Mouse (Mus musculus): ENCODE data around the gene BC016579.

Gene BC016579

DNA sequence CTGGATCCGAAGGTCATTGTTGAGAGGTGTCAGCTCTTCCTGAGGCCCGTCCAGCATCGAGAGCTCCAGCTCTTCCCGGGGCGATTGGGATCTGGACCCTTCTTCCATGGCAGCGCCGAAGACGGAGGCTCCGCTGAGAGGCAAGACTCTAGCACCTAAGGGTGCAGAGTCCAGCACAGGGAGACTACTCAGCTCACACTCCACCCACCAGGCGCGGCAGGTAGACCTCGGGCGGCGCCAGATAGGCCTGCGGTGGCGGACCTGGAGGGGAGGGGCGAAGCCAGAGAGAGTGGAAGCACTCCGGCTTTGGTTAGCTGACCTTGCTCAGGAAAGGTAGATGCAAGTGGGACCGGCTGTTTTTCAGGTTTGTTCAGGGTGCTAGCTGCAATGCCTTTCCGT lies at the start of gene BC016579:
BC016579 (minus strand) TSS at position 135 of the 399 bp plus-strand sequence.
- DNase-seq: peak; percentile 36 to 61

DNA sequence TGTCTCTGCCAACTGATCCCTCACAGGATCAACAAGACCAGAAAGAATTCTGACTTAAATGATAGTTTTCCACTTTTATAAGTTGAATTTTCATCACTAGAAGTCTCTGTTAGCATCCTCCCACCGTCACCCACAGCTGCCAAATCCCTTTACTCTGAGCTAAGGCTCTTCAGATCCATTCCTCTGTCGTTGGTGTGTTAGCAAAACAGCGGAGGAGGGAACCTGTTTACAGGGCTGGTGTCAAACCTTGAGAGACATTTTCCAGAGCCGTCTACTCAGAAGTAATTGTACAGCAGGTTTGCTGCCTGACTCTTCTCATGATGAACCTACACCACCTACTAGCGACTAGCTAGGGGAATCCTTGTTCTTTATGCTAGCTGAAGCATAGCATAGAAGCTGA lies 45.4 kb upstream of the BC016579 start:
- DNase-seq: no peak

DNA sequence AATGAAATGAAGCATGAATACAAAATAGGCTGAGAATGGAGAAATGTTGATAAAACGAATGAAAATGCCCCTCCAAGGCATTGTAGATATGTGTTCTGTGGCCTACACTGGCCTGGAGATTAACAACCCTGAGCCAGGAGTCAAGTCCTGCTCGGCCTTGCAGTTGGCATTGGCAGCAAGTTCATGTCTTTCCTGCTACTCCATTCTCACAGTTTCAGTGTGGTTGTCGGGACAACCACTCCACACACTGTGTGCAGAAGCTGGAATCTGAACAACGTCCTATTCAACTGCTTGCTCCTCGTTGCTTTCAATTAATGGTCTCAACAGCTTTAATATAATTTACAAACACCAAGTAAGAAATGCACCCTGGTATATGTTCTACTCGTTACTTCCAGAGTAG lies 44.1 kb upstream of the BC016579 start:
- DNase-seq: no peak

DNA sequence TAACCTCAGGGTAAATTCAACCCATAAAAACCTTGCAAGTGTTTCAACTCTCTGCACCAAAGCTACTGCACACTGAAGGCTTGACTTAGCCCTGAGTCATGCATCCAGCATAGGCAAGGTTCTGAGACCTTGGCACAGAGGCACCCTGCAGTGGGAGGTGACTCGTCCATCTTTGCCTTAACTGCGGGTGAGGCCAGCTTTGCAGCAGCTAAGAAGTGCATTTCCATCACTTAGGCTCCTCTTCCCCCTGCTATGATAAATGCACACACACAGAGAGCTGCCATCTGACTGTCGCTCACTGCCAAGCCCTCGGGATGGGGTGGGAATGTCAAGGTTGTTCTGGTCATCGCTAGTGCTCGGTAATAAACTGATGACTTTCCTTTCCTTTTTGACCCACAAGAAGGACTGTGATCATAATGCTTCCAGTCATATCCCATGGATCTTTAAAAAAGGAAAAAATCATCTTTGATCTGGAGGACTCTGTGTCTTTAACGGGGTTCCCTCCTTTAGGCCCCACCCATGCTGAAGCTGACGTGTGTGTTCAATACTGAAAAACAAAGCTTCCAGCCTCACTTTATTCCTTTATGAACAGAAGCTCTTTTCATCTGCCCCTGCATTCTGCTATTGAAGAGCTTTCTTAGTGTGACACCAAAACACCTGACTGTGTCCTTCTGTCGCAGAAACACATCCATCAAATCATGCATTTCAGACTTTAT lies 41.7 kb upstream of the BC016579 start:
- no peak for DNase-seq

DNA sequence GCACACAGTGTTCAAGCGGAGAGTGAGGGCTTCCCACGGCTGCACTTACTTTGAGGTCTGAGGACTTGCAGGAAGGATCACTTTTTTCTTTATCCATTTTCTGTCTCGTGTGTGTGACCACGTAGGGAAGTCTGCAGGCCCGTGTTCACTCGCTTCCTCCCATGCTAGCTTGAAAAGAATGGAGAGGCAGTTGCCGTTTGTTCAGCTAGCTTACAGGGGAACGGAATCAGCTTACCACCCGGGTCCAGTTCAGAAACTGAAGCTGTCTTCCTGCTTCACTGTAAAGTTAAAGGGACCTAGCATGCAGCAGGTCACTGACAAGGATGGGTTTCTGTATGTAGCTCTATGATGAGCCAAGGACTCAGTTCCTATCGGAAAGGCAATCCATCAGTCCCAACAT lies 39.7 kb upstream of the BC016579 start, which contains the start of gene Tmprss7:
Tmprss7 (minus strand) TSS at position 101 of the 400 bp plus-strand sequence.
- DNase-seq: no peak

DNA sequence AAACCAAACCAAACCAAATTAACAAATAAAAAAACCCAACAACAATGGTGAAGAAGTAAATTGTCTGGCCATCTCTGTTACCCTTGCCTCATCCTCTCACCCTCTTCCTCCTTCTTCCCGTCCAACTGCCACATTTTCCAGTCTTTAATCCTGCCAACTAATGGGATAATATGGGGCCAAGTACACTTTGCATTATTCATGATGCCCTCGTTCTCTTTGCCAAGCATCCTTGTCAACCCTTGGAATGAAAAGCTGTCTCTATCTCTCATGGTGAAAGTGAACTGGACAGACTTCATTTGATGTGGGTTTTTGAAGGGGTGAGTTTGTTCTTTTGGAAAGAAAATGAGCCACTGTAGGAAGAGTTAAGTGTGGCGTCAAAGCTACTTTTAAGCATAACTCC lies 39.0 kb upstream of the BC016579 start:
- DNase-seq: no peak

DNA sequence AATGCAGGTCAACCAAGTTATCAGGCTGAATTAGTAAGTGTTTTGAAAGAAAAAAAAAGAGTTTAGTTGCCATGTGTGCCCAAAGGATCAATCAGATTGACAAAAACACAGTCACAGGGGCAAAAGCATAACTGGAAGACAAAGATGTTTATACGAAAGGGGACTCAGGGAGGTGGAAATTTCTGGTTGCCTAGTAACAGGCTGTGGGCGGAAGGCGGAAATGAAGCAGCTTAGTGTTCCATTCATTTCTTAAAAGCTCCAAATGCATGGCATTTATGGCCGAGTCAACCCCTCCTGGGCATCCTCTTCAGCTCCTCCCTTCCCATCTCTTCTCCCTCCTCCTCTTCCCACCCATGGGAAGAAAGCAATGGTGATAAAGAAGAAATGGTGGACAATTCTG lies 36.3 kb upstream of the BC016579 start:
- peak in 1 of 2 experiments; percentile 6 for DNase-seq

DNA sequence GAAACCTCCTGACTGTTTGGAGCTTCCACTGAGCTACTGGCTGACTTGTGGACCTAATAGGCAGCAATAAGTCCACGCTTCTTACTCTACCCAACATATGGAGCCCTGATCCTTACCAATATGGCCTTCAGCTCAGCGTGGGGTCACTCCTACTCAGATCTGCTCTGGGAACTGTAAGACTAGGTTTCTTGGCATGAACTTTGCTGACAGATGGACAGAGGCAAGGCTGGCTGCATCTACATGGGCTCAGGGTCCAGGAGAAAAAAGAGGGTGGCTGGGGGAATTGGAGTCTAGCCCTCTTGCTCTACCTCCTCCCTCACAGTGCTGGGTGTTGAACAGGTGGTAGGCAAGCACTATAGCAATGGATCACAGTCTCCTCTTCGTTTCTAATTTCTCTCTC lies 33.0 kb upstream of the BC016579 start:
- DNase-seq: no peak

DNA sequence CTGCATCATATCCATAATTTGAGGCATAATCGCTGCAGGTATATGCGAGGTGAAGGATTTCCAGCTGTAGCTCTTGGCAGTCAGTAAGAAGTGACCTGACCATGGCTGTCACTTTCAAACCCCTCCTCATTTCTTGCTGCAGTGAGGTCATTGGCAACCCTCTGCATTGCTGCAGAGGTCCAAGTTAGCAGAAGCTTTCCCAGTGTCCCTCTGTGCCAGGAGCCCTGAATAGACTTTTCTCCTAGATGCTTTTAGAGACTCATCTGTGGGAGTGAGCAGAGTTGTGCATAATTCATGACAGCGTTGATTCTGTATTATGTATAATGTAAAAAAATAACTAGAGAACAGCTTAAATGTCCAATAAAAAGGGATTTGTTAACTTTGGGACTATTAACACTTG lies 31.4 kb upstream of the BC016579 start:
- DNase-seq: no peak

DNA sequence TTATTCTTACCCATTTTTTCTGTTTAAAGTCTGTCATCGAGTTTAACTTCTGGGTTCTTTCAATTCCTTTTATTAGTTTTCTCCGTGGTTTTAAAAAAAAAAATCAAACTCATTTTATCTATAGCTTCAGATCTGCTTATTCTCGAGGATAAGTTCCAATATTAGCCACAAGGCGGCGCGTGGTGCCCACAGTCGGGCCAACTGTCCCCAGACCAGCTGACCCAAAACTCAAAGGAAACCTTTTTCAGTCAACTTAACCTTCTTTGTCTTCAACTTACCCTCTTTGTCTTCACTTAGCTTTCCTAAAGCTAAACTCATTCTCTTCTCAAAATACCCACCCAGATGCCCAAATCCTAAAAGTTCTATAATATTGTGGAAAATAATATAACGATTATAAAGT lies 30.9 kb upstream of the BC016579 start:
- peak; percentile 40 to 78 for DNase-seq

DNA sequence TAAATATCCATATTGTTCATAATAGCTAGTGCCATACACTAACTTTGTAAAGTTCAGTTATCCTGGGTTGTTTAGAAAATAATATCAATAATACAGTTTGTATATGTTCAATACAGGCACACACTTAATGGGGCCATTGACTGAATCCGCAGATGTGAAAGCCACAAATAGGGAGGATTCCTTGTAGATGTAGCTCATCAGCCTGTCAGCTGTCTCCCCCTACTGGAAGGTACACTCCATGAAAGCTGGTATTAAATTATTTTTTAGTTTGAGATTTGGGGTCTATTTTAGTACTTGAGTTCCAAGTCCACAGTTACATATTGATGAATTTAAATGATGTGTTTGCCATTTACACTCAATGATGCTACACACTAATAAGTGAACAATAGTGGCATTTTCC lies 22.6 kb upstream of the BC016579 start:
- peak in 1 of 2 experiments; percentile 7 for DNase-seq

DNA sequence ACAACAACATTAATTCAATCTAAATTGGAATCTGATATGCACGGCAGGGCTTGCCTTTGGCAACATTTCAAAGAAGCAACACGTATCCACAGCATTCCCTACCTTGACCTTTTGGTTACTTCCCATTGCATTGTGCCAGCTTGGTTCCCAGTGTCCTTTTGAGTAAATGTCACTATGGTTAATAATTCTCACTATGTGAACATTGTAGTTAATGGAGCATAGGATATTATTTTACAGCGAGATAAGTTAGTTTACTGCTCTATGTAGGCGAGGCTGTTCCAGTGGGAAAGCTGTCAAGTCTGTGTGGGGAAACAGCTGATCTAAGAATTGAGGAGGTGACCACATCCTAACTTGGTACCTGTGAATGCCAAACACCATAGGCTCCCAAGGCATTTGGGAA lies 16.1 kb upstream of the BC016579 start:
- no peak for DNase-seq

DNA sequence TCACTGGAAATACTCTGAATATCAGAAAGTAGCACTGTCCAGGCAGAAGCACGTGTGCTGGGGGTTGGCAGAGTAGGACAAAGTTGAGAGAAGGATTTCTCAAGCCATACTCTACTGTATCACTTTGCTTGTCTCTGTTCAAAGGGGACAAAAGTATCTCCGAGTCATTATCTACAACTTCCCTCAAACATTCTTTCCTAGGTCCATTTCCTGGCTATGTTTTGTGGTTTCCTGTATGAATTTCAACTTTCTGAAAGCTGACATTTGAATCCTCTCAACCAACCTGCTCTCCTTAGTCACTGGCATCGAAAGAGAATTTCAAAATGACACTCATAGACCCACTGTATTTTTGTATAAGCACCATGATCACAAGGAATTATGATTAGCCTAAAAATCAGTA lies 14.3 kb upstream of the BC016579 start:
- no peak for DNase-seq

DNA sequence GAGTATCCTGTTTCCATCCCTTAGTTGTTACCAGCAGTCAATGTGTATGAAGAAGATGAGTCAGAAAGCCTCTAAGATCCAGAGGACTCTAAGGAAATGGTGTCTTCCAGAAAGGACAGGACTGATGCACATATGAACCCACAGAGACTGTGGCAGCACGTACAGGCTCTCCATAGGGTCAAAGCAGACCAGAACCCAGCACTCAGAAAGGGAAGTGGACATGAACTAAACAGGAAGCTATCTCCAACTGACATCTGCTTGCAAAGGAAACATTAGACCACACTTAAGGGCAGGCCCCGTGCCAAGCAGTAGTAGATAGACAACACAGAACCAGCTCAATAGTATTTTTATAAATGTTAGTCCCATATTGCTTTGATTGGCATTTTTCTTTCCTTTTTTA lies 12.3 kb upstream of the BC016579 start:
- peak; percentile 24 to 39 for DNase-seq

DNA sequence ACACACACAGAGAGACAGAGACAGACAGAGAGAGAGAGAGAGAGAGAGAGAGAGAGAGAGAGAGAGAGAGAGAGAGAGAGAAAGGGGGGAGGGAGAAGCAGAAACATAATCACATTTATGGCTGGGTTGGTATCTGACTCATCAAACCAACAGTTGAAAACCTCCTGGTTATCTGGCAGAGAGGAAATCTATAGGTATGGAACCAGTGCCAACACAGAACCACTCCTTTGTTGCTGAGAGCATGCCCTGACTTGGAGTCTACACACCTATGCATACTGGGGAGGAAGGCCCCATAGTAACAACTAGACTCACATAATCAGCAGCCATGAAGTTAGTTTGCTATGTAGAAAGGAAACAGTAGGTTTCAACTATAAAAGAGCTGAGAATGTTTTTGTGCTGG lies 8.5 kb upstream of the BC016579 start:
- no peak for DNase-seq

DNA sequence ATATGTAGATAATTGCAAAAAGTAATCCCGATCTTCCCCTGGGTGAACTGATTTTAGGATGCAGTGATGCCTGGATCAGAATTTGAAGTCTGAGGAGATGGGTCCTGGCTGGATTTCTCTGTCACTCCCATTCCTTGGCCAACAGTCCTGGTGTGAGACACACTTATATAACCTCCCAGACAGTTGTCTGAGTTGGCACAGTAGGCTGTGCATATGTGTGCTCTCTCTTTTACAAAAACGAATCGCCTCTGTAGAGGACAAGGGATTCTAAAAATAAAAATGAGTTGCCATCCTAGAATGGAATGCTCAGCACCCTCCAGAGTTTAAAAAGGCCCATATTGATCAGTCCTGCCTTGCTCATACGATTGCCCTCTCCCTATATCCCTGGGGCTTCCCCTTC lies 5.7 kb upstream of the BC016579 start:
- no peak for DNase-seq

DNA sequence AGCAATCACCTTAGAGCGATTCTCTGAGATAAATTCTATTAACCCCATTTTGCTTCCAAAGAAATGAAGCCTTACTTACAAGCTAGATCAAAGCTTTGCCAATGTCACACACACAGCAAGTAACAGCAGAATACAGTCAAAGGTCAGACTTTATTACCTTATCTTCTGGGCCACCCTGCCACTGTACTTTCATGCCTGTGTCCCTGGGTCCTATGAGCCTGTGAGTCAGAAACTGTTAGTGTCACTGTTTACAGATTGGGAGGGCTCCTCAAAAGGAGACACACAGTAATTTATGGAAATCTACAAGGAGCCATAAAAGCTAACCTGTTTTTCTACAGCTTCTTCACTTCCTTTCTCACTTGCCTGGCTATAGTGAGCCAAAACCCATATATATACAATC lies 4.4 kb upstream of the BC016579 start:
- no peak for DNase-seq

DNA sequence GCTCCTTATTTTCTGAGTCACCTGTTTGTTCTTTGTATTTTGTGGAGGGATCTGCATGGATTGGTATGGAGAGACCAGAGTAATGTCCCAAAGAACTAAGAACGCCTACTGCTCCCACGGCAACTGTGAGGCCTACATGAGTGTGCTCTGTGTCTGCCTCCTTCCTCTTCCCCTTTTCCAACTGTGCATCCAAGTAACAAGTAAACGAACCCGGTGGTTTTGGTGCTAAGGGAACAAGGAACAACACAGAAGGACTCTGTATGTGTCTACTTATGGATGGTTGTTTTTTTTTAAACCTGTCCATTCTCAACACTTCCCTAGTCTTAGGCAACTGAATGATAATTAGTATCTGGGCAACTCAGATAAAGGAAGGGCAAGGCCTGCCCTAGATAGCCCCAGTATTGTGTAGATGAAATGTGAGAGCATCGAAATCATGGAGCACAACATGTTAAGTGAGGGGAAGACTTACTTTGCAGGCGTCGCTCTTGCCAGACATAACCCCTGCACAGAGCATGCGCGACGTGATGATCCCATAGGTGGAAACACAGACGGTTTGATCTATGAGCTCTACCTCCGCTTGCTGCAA lies 3.8 kb upstream of the BC016579 start:
- DNase-seq: no peak

DNA sequence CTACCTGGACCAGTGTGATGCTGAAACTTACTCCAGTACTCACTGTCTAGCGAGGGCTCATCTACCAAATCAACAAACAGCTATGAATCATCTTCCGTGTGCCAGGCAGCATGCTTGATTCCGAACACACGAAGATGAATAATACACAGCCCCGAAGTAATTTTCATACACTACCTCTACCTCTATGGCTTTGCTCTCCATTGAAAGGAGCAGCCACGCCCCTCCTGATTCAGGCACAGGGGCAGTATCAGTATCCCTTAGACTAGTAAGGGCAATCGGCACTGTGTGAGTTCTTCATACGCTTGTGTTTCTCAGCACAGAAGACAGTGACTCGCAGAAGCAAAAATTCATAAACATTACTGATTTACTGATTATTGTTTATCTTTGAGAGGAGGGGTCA lies 597 bp upstream of the BC016579 start:
- DNase-seq: no peak

DNA sequence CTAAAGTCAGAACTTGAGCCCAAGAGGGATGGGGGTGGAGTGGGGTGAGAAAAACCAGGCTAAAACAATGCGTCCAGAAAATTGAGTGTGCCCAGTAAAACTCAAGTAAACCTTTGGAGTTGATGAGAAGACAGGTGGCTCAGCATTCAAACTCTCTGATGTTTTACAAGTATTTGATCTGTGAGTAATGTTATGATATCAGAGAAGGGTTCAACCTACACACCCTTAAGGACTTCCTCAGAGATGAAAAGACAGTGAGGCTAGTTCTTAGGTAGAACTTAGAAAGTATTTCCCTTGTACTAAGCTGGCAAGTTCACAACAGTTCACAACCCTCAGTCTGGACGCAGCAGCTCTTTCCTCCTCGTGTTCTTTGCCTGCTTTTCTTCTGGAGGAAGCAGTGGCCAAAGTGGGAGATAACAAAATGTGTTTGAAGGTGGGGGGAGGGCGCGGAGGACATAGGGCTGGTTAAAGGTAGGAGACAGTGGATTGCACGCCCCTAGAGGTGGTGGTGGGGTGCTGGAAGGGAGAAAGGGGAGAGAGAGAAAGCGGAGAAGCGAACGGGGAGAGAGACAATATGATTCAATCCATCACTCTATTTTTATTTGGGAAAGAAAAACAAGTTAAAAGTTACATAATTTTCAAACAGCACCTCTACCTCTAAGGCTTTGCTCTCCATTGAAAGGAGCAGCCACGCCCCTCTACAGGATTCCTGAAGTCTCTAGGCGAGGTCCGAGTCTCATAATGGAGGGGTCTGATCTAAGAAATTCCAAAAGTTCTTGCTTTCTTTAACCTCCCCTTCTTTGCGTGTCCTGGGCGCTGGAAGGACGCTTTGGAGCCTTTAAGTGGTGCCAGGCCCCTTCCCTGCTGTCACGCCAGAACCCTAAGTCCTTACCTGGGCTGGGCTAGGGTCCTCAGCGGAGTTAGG lies 597 bp downstream of the BC016579 start:
- DNase-seq: no peak

DNA sequence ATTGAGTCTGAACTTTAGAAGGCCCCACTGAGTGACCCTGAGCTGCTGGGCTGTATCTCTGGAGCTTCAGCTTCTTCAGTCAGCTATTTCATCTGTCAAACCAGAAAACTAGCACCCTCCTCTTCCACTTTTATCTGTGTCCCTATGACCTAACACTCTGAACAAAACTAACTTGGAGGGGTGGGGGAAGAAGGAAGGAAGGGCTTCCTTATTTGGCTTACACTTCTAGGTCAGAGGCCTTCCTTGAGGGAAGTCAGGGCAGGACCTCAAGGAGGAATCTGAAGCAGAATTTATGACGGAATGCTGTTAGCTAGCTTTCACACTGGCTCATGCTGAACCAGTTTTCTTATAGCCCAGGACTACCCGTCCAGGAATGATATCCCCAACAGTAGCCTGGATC lies 2.4 kb downstream of the BC016579 start:
- peak in 1 of 2 experiments; percentile 13 for DNase-seq

DNA sequence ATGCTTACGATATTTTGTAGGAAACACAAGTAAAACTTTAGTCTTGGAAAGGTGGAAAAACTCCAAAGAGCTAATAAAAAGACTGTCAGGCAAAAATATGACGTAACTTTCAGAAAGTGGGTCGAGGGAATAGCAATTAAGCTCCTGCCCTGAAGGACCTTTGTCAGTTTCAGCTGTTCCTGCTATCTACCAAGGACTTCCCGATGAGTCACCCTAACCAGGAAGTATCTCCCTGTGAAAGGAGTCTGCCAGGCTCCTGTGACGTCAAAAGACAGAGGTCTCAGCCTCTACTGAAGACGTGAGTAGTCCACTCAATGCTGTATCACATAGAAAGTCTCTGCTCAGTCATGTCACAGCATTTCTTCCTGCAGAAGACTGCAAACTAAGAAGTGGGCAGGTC lies 9.5 kb downstream of the BC016579 start:
- DNase-seq: no peak

DNA sequence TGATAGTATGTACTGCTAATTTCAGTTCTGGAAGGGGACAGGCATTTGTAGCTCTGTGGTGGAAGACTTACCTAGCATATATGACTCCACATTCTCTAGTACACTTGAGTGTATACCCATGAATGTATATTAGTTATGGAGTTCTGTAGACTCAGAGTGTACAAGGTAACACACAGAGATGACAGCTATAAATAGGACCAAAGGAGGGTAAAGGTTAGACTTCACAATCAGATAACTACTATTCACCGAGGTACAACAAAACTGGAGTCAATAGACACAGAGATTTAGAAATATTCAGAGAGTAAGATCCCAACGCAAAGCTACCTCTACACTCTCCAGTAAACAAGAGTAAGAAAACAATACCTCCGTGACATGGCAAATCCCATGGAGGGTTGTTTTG lies 9.9 kb downstream of the BC016579 start:
- no peak for DNase-seq

DNA sequence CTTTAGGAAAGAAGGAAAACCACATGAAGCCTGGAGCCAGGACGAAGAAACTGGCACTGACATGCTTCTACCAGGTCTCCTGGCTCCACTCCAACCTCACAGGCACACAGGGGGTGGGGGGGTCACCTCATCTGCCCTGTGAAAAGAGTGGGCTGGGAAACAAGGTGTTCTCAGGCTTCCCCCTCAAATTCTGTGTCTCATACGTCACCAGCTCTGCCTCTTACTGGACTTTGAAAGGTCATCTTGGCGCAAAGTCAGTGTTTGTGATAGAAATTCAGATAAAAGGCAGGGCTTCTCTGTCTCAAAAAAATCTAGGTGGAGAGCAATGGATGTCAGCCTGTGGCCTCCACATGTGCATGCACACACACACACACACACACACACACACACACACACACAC lies 12.6 kb downstream of the BC016579 start:
- no peak for DNase-seq
